Mouse (Mus musculus) 416B (cell line): ENCODE measurements around the gene Eif5a.
"Not testable (repeated sequence)": the region's sequence is repeated elsewhere in the genome, so short reads cannot be mapped to it uniquely, and the experiment has no call there.

Source experiments
- DNase-seq: peaks from one replicate; pipeline ENCODE4 v3.0.0; 2011; ENCODE audit warnings: low read depth

Eif5a gene

DNA sequence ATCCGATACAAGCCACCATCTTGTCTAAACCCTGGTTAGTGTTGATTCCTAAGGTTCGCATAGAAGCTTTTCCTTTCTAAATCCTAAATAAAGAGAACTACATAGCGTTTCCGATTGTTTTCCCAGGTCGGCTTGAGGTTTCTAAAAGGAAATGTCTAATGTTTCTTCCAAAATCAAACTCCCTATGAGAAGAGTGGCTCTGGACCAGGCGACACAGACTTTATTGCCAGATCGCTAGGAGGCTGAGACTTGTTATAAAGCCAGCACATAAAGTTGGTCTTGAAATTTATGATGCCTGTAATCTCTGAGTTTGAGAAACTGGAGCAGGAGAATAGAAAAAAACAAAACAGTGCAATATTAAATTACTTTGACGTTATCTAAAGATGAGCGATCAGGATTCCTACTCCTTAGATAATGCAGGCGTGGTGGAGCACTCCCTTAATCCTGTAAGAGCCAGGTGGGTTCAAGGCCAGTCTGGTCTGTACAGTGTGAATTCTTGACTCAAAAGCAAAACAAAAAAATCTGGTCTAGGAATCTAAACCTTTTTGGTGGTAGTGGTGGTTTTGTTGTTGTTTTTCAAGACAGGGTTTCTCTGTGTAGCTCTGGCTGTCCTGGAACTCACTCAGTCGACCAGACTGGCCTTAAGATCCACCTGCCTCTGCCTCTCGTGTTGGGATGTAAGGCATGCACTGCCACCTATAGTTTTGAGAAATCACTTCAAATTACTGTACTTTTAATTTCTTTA, 426 bp upstream of the Eif5a start:
- DNase-seq: peak; percentile 83

DNA sequence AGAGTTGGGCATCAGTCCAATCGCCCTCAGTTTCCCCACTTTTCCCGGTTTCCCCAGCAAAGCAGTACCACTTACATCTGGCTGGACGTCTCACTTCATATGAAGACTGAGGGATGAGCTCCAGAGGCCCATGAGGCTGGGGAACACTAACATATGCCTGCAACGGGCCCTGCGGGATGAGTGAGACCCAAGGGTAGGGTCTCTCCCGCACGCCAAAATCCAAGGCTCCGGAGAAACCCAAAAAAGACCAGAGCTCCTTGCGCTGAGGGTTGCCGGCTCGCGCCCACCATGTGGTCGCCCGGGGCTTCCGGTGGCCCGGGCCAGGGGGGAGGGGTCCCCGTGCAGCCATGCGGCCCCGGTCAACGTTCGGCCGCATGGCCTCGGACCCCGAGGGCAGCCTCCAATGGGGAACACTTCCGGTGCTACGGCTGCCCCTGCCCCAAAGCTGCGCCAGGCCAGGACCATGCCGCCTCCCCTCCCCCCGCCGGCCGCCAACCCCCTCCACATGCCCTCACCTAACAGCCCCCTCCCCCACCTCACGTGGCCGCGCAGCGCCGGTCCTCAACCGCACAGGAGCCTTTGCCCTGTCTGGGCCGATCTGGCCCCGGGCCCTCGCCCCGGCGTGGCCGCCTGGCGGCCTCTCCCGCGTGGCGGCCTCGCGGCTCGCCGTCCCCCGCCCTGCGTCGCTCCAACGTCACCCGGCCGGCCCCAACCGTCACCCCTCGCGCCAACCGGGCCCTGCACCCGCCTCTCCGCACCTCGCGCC, 1.3 kb downstream of the Eif5a start:
- DNase-seq: peak; percentile 53

DNA sequence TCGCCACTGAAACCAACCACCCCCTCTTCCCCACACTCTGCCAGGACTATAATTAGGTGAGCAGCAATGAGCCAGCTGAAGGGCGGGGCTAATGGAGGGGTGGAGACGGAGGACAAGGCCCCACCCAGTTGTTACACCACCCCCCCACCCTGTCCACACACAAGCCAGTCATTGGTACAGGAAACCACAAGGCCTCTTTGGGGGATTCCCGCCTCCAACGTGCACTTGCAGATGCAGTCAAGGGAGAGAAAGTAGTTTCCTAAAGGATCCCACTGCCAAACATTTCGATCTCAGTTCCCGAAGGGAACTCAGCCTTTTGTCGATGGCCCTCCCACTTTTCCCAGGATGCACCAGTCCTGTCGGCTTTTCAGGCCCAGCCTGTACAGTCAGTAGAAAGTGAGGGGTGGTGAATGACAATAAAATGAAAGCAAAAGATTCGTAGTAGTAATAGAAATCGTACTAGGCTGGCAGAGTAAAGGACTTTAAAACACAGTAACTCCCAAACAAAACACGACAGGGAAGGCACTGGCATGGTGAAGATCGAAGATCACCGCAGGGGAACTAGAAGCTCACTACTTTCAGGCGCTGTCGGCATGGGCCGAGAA, 2.0 kb downstream of the Eif5a start:
- DNase-seq: peak; percentile 98

DNA sequence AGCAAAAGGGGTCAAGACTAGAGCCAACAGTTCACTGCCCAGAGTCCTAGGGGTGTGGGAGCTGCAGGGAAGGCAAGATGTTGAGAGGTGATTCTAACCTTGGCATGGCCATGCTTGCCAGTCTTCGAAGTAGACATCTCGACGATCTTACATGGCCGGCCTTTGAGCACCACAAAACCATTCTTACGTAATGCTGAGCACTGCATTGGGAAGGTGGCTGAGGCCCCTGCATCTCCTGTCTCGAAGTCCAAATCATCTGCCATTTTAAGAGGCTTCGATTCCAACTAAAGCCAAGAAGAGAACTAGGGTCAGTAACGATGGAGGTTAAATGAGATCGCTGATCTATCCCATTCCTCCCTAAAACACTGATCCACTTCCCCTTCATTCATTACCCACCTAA, 2.7 kb downstream of the Eif5a start:
- peak; percentile 39 for DNase-seq

DNA sequence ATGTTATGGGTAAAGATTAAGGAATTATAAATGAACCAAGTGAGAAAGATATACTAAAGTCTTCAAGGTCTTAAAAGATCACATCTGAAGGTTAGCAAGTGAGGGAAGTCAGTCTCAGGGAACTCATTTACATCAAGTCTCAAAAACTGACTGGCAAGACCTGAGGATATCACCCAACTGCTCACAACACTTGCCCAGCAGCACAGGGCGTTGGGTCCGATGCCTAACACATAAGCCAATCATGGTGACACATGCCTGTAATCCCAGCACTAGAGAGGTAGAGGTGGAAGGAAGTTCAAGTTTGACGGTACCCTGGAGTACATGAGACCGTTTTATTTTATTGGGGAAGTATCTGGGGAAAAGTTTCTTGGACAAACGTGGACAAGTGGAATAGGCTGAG, 3.6 kb downstream of the Eif5a start:
- DNase-seq: no peak

DNA sequence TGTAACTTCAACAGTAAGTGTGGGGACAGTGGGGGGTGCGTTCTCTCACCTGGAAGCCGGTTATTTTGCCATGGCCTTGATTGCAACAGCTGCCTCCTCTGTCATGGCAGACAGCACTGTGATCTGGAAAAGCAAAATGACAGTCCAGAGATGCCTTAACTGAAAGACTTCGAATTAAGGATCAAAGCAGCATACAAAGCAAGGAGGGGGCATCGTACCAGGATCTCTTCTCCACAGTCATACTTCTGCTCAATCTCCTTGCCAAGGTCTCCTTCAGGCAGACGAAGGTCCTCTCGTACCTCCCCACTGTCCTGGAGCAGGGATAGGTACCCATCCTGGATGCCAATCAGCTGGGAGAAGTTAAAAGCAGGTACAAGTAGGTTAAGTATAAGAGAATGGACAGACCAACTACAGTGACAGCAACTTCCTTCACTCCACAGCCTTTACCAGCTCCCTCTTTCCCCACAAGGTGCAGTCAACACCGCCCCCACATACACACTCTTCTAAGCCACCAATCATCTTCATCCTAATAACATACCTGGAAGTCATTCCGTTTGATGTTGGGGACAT, 4.3 kb downstream of the Eif5a start:
- no peak for DNase-seq

DNA sequence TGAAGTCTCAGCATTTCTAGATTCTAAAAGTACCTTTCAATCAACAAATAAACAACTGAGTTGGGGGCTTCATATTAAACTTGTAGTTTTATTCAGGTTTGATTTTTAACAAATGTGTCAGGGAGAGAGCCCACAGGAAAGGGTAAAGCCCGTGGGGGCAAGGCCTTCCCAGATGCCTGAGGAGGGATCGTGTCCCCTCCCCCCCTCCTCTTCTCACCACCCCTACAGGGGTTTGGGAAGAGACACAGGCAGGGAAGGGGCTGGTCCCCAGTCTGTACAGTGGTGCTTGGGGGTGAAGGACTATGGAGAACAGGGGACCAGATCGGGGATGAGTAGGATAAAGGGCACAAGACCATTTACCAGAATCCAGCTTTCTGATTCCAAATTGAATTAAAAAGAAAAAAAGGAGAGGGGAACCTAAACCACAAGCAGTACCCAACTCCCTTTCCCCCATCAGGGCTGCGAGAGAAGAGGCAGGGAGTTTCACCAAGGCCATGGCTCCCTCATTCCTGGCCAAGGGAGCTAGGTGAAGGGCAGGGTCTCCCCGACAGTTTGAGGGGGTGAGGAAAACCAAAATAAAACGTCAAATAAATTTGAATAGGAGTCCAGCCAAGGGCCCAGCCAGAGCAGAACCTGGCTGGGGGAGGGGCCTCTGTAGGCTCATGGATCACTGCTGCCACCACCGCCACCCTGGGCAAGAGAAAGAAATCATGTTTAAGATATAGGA, 4.9 kb downstream of the Eif5a start:
- DNase-seq: not testable (repeated sequence)

DNA sequence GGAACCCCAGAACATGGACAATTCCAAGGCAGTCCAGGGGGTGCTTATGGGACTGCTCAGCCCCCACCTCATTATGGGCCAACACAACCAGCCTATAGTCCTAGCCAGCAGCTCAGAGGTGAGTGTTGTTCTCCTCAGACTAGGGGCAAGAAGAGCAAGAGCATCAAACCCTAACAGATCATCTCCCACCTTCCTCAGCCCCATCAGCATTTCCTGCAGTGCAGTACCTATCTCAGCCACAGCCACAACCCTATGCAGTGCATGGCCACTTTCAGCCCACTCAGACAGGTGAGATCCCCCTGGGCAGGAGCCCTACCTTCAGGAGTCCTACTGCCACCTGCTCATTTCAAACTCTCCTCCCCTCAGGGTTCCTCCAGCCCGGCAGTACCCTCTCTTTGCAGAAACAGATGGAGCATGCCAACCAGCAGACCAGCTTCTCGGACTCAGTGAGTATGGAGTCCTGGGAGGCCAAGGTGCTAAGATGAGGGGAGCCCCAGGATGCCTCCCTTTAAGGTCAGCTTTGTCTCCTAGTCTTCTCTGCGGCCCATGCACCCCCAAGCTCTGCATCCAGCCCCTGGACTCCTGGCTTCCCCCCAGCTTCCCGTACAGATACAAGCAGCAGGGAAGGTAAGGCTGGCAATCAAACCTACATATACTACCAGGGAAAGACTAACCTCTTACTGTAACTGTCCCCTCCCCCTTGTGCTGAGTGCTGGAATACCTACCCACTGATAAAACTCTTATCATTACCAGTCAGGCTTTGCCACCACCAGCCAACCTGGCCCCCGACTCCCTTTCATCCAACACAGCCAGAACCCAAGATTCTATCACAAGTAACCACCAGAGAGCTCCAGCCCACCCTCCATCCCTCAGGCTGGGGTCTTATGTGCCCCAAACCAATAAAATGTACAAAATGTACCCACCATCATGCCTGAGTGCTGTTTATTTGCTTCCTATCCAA, 5.8 kb downstream of the Eif5a start:
- DNase-seq: peak; percentile 35

DNA sequence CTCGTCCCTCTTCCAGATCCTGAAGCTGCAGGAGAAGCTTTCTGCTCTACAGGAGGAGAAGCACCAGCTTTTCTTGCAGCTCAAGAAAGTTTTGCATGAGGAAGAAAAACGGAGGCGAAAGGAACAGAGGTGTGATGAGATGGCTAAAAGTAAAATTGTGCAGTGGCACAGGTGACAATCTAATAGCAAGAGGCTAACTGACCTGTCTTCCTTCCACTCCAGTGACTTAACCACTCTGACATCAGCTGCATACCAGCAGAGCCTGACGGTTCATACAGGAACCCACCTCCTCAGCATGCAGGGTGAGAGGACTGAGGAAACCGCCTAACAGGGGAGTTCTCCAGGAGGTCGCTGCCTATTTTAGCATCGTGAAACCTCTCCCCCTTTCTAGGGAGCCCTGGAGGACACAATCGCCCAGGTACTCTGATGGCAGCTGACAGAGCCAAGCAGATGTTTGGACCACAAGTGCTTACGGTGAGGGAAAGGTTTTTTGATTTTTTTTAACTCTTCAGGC, 6.8 kb downstream of the Eif5a start:
- peak; percentile 39 for DNase-seq

DNA sequence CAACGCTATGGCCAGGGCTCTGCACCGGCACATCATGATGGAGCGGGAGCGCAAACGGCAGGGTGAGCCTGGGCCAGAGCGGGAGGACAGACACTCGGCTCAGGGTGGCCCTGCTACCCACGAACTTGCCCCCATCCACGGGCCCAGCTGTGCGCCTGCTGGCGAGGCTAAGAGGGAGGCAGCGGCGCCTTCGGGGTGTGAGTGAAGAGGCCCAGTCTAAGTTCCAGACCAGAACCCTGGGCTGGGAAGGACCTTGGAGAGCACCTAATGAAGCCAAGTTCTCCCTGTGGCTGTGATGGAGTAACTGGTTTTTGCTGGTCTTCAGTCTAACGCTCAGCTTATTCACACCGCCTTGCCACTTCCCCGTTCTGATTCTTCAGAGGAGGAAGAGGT, 7.4 kb downstream of the Eif5a start:
- DNase-seq: peak; percentile 64

DNA sequence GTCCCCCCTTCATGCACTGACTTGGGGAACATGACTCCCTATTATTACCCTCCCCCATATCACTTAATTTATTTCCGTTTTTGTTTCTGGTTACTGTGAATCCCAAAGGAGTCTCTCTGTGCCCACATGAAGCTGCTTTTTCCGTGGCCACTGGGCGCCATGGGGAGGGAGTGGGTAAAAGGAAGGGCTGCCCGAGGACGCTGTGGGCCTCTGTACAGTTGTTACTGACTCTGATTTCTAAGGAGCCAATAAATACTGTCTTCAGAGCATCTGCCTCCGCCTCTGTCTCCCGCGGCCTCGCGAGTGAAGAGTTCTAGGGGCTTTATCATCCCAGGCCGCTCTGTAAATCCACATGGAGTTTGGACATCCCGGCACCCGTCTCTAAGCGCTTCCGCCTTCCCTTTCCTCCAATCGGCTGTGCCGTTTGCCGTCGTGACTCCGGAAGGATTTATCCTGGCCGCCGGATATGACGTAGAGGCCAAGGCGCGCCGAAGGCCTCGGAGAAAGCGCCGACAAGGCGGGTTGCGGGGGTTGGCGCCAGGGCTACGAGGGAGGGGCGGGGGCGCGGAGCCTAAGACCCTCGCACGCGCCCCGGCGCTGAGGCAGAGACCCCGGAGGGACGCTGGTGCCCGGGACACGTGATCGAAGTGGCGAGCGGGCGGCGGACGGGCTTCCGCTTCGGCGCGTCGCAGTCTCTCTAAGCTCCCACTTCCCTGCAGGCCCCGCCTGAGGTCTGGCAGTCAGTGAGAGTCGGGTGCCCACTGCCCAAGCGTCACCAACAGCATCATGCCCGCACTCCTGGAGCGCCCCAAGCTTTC, 8.0 kb downstream of the Eif5a start, which contains the start of gene Gps2:
Gene Gps2, plus strand, starts transcription at position 335 of the 818 bp plus-strand sequence.
- DNase-seq: peak; percentile 95

DNA sequence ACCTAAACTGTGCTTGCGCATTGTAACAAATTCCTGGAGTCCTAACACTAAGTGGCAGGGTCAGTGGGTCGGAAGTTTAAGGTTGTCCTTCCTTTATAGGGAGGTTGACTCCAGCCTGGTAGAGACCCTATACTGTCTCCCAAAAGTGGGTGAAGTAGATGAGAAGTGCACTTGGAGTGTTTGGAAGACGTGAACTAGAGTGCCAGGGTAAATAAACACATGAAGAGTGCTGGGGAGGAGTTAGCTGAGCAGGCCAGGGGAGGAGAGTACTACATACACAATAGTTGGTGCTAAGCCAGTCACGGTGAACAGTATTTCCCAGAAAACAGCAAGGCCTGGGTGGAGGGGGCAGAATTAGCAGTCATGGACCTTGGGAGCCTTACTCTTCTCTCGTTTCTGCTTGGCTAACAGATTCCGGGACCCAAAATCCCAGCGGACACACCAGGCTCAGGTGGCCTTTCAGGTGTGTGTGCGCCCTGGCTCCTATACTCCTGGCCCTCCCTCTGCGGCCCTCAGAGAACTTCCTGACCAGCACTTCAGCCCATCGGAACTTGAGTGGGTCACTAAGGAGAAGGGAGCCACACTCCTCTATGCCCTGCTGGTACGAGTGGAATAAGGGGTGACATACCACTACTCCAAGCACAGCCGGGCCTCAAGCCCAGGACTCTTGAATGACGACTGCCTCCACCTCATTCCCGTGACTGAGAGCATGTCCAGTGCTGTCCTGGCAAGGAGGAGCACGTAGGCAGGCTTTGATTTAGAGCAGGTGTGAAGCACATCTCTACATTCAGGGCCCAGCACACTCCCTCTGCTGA, 8.8 kb downstream of the Eif5a start:
- no peak for DNase-seq

DNA sequence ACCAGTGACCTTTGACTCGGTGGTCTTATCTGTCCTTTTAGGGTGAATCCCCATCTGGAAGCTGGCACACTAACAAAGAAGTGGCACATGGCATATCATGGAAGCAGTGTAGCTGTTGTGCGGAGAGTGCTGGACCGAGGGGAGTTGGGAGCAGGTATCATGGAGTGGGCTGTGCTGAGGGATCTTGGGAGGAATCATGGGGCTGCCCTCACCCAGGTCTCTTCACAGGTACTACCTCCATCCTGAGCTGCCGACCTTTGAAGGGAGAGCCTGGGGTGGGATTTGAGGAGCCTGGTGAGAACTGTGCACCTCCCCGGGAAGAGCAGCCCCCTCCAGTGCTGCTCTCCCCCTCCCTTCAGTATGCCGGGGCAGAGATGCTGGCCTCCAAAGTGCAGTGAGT, 10.1 kb downstream of the Eif5a start:
- DNase-seq: no peak

DNA sequence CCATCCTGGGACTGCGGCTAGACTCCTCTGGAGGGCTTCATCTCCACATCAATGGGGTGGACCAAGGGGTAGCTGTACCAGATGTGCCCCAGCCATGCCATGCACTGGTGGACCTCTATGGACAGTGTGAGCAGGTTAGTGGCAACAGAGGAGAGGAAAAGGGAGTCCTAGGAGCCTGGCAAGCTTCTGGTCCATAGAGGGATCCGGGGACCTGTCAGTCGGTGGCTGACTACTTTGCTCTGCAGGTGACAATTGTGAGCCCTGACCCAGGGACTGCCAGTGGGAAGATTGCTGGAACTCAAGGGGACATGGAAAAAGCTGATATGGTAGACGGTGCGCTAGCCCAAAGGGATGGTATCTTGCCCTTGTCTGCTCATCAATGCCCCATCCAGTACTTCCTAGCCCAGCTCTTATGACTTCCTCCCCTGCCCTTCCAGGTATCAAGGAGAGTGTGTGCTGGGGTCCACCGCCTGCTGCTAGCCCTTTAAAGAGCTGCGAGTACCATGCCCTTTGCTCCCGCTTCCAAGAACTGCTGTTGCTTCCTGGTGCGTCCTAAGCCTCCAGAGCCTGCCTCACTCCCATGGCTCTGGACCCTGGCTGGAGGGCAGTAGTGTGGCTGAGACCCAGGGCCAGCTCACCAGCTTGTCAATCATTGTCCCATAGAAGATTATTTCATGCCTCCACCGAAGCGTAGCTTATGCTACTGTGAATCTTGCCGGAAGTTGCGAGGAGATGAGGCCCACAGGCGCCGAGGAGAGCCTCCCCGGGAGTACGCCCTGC, 10.8 kb downstream of the Eif5a start:
- DNase-seq: no peak

DNA sequence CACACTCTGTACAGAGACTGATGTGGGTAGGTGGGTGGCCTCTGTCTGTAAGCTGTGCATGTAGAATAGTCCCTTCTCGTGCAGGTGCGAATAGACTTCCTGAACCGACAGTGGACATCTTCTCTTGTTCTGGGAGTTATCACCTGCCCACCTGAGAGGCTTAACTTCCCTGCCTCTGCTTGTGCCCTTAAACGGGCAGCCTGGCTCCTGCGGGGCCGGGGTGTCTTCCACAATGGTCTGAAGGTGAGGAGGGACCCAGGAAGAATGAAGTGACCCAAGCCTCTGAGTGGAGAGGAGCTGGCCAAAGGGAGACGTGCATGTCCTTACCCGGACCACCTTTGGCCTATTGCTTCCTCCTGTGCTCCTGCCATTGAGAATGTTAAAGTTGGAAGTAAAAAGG, 11.6 kb downstream of the Eif5a start:
- DNase-seq: no peak

DNA sequence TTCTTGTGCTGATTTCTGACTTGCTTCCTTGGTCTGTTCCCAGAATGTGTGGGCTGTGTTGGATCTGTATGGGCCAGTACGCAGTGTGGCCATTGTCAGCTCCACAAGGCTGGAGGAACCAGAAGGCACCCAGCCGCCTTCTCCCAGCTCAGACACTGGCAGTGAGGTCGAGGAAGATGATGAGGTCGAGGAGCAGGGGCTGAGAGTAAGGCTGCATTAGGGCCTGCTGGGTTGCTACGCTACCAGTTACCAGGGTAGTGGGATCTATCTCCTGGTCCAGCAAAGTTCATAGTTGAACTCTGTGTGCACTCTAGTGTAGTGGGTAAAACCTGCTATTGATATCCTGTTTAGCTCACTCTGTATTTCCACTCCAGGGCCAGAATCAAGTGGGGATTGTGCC, 12.6 kb downstream of the Eif5a start:
- no peak for DNase-seq

DNA sequence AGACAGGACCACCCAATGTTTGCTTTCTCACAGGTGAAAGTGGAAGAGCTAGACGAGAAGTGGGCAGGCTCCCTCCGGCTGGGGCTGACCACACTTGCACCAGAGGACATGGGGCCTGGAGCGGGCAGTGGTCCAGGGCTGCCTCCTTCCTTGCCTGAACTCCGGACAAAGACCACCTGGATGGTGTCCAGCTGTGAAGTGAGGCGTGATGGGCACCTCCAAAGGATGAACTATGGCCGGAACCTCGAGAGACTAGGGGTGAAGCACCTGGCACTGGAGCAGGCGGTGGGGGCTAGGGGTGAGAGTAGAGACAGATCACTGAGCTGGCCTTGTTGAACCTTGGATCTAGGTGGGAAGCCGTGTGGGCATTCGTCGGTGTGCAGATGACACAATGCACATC, 13.1 kb downstream of the Eif5a start:
- DNase-seq: no peak

DNA sequence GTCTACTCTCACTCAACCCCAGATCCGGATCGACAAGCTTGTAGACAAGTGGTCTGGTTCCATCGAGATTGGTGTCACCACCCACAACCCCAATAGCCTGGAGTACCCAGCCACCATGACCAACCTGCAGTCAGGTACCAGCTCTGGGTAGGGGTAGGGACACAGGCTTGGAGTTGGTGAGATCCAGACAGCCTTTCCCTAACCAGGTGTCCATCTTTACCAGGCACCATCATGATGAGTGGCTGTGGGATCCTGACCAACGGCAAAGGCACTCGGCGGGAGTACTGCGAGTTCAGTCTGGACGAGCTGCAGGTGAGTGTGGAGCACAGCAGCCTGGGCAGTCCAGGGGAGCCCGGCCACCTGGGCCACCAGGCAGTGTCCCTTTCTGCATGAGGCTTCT, 17.4 kb downstream of the Eif5a start:
- DNase-seq: no peak
